Comparison of ENCODE assay signal across 24 mouse cellular contexts in the genomic region with DNA sequence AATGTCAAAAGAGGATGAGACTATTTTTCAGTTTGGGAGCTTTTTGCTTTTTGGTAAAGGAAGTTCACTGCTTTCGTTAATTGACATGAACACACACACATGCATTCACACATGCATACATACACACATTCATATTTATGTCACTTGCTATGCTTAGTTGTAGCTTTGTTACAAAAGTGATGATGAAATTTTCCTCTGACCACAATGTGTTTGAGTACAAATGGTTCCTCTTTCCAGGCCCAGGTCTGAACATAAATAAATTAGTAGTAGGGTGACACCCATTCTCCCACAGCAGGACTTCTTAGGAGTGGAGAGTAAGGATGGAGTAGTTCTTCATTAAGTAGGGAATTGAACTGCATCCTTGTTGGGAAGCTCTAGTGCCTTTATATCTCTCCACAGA. TPM values are rescaled to one million over a fixed set of nuclear protein-coding genes. Genes with fewer than 3 reads are reported as not detected.
DNase-seq lines count a peak whose midpoint lies in the region; ATAC-seq lines count a peak whose summit lies in the region.
"Had no signal": no experiment of that assay in that cellular context is flagged by ENCODE, and none has a peak within 500 bp of the region (broad histone marks: within the 10 kb centered on the region; RNA-seq: fewer than 3 reads in every experiment).

No protein-coding gene starts in this region.

- H3K27ac ChIP-seq in liver, embryonic 16.5 days (ENCODE audit: low read length), result peak overlapping the region; percentile 53
- no peak overlapping the region for H3K27ac ChIP-seq in liver, embryonic 11.5 days (ENCODE audit: low read depth, low read length)
- H3K27ac ChIP-seq in neural tube, embryonic 15.5 days (replicated peaks), result no peak overlapping the region
- H3K27ac ChIP-seq: limb, embryonic 13.5 days; liver, embryonic 14.5 days; stomach, embryonic 15.5 days had no signal

- no peaks in the 10 kb centered on the region for H3K9me3 ChIP-seq in liver, embryonic 16.5 days (replicated peaks; ENCODE audit: control insufficient read depth, low read length)
- no peaks in the 10 kb centered on the region for H3K9me3 ChIP-seq in liver, embryonic 11.5 days (ENCODE audit: control insufficient read depth, low read length)
- no peaks in the 10 kb centered on the region for H3K9me3 ChIP-seq in neural tube, embryonic 15.5 days (replicated peaks)
- H3K9me3 ChIP-seq: limb, embryonic 13.5 days; stomach, embryonic 15.5 days had no signal

- H3K36me3 ChIP-seq in liver, embryonic 16.5 days (ENCODE audit: control insufficient read depth, insufficient read depth), result no peaks in the 10 kb centered on the region
- no peaks in the 10 kb centered on the region for H3K36me3 ChIP-seq in liver, embryonic 11.5 days (ENCODE audit: control insufficient read depth, insufficient read depth, low read length)
- no peaks in the 10 kb centered on the region for H3K36me3 ChIP-seq in neural tube, embryonic 15.5 days
- H3K36me3 ChIP-seq: limb, embryonic 13.5 days; stomach, embryonic 15.5 days had no signal

- no peaks in the 10 kb centered on the region for H3K4me1 ChIP-seq in liver, embryonic 16.5 days (ENCODE audit: control insufficient read depth, low read depth, low read length)
- no peaks in the 10 kb centered on the region for H3K4me1 ChIP-seq in liver, embryonic 11.5 days (replicated peaks; ENCODE audit: control insufficient read depth, insufficient read depth, low read length)
- no peaks in the 10 kb centered on the region for H3K4me1 ChIP-seq in neural tube, embryonic 15.5 days
- H3K4me1 ChIP-seq: limb, embryonic 13.5 days; stomach, embryonic 15.5 days had no signal

- H3K27me3 ChIP-seq in liver, embryonic 16.5 days (ENCODE audit: control insufficient read depth, insufficient read depth, low read depth, low read length), result no peaks in the 10 kb centered on the region
- H3K27me3 ChIP-seq in liver, embryonic 11.5 days (replicated peaks; ENCODE audit: control insufficient read depth, insufficient read depth, low read length), result no peaks in the 10 kb centered on the region
- no peaks in the 10 kb centered on the region for H3K27me3 ChIP-seq in neural tube, embryonic 15.5 days (replicated peaks)
- H3K27me3 ChIP-seq: limb, embryonic 13.5 days; stomach, embryonic 15.5 days had no signal

- no peak overlapping the region for H3K4me2 ChIP-seq in liver, embryonic 16.5 days (ENCODE audit: low read depth, low read length)
- H3K4me2 ChIP-seq in liver, embryonic 11.5 days, result no peak overlapping the region
- no peak overlapping the region for H3K4me2 ChIP-seq in neural tube, embryonic 15.5 days
- H3K4me2 ChIP-seq: heart, embryonic 11.5 days; limb, embryonic 13.5 days; midbrain, embryonic 11.5 days; stomach, embryonic 15.5 days had no signal

- 59% methylated on average over 1 of the region's 1 CpGs for WGBS in liver, embryonic 16.5 days (ENCODE audit: insufficient replicate concordance)
- WGBS in liver, embryonic 11.5 days, result 83% methylated on average over 1 of the region's 1 CpGs
- 89% methylated on average over 1 of the region's 1 CpGs for WGBS in neural tube, embryonic 15.5 days

- no peak for ATAC-seq in liver, embryonic 16.5 days (ENCODE audit: low read depth)
- ATAC-seq in liver, embryonic 11.5 days (replicated peaks; ENCODE audit: low FRiP score), result no peak
- peak; percentile 90 for ATAC-seq in common myeloid progenitor, adult 5-6 weeks (replicated peaks; ENCODE audit: low read depth, poor library complexity, severe bottlenecking)
- ATAC-seq in monocyte, adult 5-6 weeks (replicated peaks; ENCODE audit: insufficient number of reproducible peaks, low FRiP score, low TSS enrichment, poor library complexity, severe bottlenecking), result peak; percentile 95
- no peak for ATAC-seq in neural tube, embryonic 15.5 days (ENCODE audit: low FRiP score)
- ATAC-seq: forebrain, embryonic 14.5 days had no signal

- H3K4me3 ChIP-seq in liver, embryonic 16.5 days (ENCODE audit: low read depth, low read length), result no peak overlapping the region
- H3K4me3 ChIP-seq in liver, embryonic 11.5 days (ENCODE audit: low read depth, low read length), result no peak overlapping the region
- H3K4me3 ChIP-seq in neural tube, embryonic 15.5 days (replicated peaks), result no peak overlapping the region
- H3K4me3 ChIP-seq: limb, embryonic 13.5 days; stomach, embryonic 15.5 days had no signal

- no peak for DNase-seq in liver, embryonic 11.5 days (ENCODE audit: low spot score)
- DNase-seq in 416B (ENCODE audit: low read depth), result peak; percentile 61
- DNase-seq in natural killer cell, adult 2 months (ENCODE audit: low spot score in 2 of 2), result no peak
- no peak for DNase-seq in layer of hippocampus, adult 8-10 months (ENCODE audit: low spot score in 2 of 2)
- DNase-seq: adrenal gland, postnatal 36 days; cerebellum, adult 18-20 months; cerebellum, postnatal 25 days; kidney, adult 11 months; kidney, postnatal 4 days; layer of hippocampus, adult 9-11 months; lung, postnatal 14 days; right cerebral cortex, postnatal 14 days; spleen, adult 18-20 months; thymus, postnatal 36 days had no signal

- H3K9ac ChIP-seq in liver, embryonic 16.5 days (ENCODE audit: low read depth, low read length), result no peak overlapping the region
- H3K9ac ChIP-seq in liver, embryonic 11.5 days (ENCODE audit: low read depth, low read length), result no peak overlapping the region
- no peak overlapping the region for H3K9ac ChIP-seq in neural tube, embryonic 15.5 days (replicated peaks)
- H3K9ac ChIP-seq: limb, embryonic 13.5 days; liver, embryonic 14.5 days; stomach, embryonic 15.5 days had no signal

RNA-seq across cellular contexts. Expression of a gene that starts 11.0 kb away (rescaled TPM):
- polyA plus RNA-seq in liver, embryonic 16.5 days (2015; fragmentation: Nextera tagmentation; extraction: Ambion mirVana), result 5.8 and 6.4 TPM in 2 replicates
- 5.6 and 6.0 TPM in 2 replicates for polyA plus RNA-seq in liver, embryonic 11.5 days (2014; fragmentation: Nextera tagmentation; extraction: Ambion mirVana)
- total RNA-seq in common myeloid progenitor, adult 5-6 weeks (2017), result 0.23 TPM in 1 of 2 replicates, not detected in the other
- 70.6 to 125 TPM (median 100 TPM) in 3 replicates for total RNA-seq in monocyte, adult 5-6 weeks (2017)
- polyA plus RNA-seq in neural tube, embryonic 15.5 days (2015; fragmentation: Nextera tagmentation; extraction: Ambion mirVana), result 5.0 and 9.0 TPM in 2 replicates
- total RNA-seq in layer of hippocampus, adult 8-10 months (2022), result 1 to 10 TPM; 4.0 to 9.2 (median 5.9) TPM

Comparison
In these comparisons a context has a peak if more than half of its experiments do, and no peak if none do; other contexts are left out.
1. ATAC-seq: peak in common myeloid progenitor, adult 5-6 weeks (single experiment) and monocyte, adult 5-6 weeks (single experiment); none in liver, embryonic 16.5 days (single experiment), liver, embryonic 11.5 days (single experiment) and neural tube, embryonic 15.5 days (single experiment).